Mouse (Mus musculus) bone marrow macrophage, adult 2 months (primary cell): Measurements from ENCODE around the gene Tnc. TPM values are rescaled to one million over a fixed set of nuclear protein-coding genes. Genes with fewer than 3 reads are reported as not detected.

Source experiments
- H3K27ac ChIP-seq: 2 replicates; pipeline ENCODE4 v1.5.1; 2012; ENCODE audit warnings: low read depth, low read length; ENCODE audit not compliant: insufficient read depth
- H3K4me1 ChIP-seq: 2 replicates; pipeline ENCODE4 v1.6.1; 2012; ENCODE audit warnings: low read length; ENCODE audit not compliant: control insufficient read depth, insufficient read depth
- H3K4me3 ChIP-seq: 2 replicates; pipeline ENCODE4 v1.5.1; 2012; ENCODE audit warnings: mild to moderate bottlenecking, low read length, moderate library complexity; ENCODE audit not compliant: insufficient read depth
- CTCF ChIP-seq: IDR thresholded peaks from 2 replicates; pipeline ENCODE4 v1.5.1; 2012; ENCODE audit warnings: low read depth, mild to moderate bottlenecking, low read length, moderate library complexity
- POLR2A ChIP-seq: IDR thresholded peaks from 2 replicates; pipeline ENCODE4 v1.6.1; 2012; ENCODE audit warnings: mild to moderate bottlenecking, low read depth, low read length, borderline replicate concordance
- polyA plus RNA-seq: library from polyadenylated mRNA; stranded (reverse); fragments of >200 nt; gene quantifications from 2 replicates; pipeline ENCODE4 v1.2.4, GENCODE M21; 2012; ENCODE audit not compliant: missing spikeins, insufficient read depth, insufficient read length

Tnc gene
- polyA plus RNA-seq, 1 experiment: 2.5 TPM

DNA sequence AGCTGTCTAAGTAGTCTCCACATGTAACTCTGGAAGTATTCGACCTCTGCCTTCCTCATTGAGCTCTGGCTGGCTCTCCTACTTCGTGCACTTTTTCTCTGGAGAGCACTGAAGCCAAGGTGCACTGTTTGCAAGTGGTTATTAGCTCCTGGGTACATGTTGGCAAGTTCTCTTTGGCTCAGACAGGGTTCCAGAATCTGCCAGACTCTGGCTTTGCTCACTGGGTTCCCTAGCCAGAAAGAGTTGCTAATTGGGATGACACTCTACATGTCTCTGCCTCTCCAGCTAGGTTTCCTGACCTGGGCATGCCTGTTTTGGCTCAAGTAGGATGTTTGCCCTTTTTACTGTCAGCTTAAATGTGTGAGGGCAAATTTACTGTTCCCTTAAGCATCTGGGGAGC, 13.6 kb downstream of the Tnc start:
- no peak overlapping the region for H3K27ac ChIP-seq
- no peaks in the 10 kb centered on the region for H3K4me1 ChIP-seq
- TF ChIP-seq POLR2A: no peak
- no peak for TF ChIP-seq CTCF
- no peak overlapping the region for H3K4me3 ChIP-seq

DNA sequence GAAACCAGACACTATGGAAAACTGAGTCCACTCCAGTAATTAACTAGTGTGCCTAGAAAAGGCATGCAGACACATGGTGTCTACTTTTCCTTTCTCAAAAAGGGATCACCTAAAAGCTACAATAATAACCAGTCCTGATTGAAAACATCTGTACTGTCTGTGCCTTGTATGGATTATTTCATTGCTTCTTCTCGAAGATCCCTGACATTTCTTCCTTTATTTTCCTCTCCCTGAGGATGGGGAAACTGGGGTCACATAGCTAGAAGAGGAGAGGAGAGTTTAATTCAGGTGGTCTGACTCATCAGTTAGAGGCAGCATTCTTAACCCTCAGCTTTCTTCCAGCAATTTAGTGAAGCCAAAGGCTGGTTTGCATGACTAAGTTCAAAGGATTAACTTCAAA, 17.3 kb downstream of the Tnc start:
- Histone ChIP-seq H3K4me1 (no peaks in the 10 kb centered on the region), H3K27ac (no peak overlapping the region), H3K4me3 (no peak overlapping the region)
- no peak for TF ChIP-seq CTCF
- no peak for TF ChIP-seq POLR2A

DNA sequence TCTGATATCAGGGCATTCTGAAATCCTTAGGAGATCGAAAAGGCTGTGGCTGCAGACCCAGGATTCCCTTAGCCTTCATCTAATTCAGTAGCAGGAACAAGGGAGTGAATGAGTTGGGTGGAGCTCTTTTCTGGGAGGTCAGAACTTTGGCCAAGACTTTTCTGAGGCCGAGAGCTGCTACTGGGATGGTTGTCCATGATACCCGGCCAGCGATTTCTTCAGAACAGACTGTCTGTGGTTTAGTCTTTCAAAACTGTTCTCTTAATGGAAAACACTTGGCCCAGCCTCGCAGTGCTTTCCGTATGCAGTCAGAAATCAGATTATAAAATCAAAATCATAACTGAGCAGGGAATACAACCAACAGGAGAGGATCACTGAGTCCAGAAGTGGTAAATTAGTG, 21.2 kb downstream of the Tnc start:
- TF ChIP-seq CTCF (no peak), POLR2A (no peak)
- H3K27ac ChIP-seq: no peak overlapping the region
- H3K4me3 ChIP-seq: no peak overlapping the region
- H3K4me1 ChIP-seq: no peaks in the 10 kb centered on the region

DNA sequence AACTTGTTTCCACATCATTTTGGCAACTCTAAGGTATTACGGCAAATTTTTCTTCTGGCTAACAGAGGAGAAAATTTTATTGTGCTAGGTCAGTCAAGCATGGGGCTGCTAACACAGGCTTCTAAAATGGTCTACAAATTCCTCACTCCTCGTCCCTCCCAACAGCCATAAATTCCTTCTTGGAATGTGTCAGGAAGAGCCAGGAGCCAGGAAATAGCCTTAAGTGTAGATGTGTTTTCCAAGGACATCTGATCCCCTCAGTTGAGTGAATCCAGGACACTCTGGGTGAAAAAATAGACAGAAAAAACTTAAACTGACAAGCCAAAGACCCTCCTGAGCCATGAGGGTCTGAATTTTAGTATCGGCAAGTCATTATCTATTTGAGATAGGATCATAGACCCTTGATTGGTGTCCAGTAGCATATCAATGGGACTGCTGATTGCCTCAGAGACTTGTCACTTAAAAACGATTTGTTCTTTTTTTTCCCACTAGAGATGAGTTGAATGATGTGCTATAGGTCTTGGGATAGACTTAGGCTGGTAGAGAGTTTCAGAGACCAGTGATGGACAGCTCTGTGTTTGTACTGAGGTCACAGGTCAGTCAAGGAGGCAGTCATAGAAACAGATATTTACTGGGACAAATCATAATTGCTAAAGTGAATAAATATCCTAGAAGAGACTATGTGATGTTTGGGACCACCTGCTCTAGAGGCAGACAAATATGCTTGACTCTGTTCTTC, 22.6 kb downstream of the Tnc start:
- Histone ChIP-seq H3K4me3 (no peak overlapping the region), H3K4me1 (no peaks in the 10 kb centered on the region), H3K27ac (no peak overlapping the region)
- TF ChIP-seq CTCF: no peak
- no peak for TF ChIP-seq POLR2A

DNA sequence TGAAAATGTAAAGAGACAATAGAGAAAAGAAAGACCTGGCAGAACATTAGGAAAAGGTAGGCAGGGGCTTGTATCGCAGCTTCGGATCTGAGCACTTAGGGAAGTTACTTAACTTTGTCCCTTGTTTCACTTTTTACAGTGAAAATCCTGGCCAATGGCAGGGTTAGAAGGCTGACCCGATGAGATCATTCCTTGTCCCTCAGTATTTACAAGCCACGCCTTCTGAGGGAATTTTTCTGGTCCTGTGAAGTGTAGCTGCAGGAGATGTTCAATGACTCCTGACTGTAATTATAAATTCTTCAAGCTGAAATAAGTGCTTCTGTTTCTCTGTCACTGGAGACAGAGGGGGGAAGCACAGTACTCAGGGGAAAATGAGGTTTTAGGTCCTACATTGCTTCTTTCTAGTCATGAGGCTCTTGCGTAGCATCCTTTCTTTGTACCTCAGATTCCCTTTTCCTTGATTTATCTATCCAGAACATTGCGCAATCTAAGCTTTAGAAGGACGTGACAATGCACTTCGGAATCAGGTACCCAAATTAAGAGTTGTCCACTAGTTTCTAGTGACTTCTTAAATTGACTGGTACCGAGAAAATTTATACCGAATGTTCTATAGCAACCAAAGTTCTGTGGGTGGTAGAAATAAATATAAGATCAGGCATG, 25.8 kb downstream of the Tnc start:
- Histone ChIP-seq H3K4me3 (no peak overlapping the region), H3K4me1 (no peaks in the 10 kb centered on the region), H3K27ac (no peak overlapping the region)
- TF ChIP-seq POLR2A (no peak), CTCF (no peak)

DNA sequence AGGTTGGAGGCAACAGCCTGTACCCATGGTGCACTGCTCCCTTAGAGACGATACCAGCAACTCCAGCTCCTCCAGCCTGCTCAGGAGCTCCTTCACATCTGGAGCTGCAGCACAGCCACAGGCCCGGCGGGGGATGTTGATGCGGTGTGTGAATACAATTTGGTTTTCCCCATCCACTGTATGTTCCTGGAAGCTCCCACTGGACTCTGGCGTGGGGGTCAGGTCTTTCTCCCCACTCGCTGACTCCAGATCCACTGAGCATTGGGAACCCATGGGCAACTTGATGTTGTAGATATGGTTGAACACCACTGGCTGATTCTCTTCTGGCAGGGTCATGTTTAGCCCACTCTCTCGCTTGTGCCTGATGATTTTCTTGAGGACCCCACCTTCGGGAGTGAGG, 26.7 kb downstream of the Tnc start:
- Histone ChIP-seq H3K4me1 (no peaks in the 10 kb centered on the region), H3K27ac (no peak overlapping the region), H3K4me3 (no peak overlapping the region)
- TF ChIP-seq POLR2A (no peak), CTCF (no peak)

DNA sequence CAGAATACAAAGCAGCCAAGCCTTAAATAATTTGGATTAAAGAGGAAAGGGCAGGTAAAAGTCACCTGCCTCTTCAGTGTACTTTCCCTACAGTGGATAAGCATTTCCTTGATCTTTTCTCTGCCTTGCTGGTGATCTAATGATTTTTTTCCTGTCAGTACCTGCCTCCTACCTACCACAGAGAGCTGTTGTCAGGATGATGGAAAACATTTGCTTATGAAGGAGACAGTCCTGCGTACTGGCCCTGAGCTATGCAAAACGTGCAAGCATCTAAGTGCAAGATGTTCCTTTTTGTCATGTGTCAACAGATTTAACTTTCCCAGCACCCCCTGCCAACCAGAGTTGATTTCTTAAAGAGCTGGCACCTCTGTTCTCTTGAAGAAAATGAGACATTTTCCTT, 35.5 kb downstream of the Tnc start:
- TF ChIP-seq POLR2A (no peak), CTCF (no peak)
- Histone ChIP-seq H3K4me3 (no peak overlapping the region), H3K4me1 (no peaks in the 10 kb centered on the region), H3K27ac (no peak overlapping the region)

DNA sequence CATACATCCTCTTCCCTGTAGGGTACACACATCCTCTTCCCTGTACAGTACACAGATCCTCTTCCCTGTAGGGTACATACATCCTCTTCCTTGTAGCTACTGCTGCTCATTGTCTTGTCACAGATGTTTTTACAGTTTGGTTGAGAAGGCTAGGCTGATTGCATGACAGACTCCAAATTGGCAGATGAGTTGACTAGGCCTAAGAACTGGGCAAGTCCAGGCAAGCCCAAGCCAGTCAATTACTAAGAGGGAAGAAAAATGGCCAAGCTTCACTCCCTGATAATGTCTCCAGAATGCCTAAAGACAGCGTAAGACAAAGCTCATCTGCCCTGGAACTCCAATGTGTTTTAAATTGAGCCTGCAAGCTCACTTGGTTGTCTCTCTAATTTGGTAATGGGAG, 36.9 kb downstream of the Tnc start:
- no peak overlapping the region for H3K27ac ChIP-seq
- H3K4me3 ChIP-seq: no peak overlapping the region
- no peak for TF ChIP-seq CTCF
- TF ChIP-seq POLR2A: no peak
- H3K4me1 ChIP-seq: no peaks in the 10 kb centered on the region

DNA sequence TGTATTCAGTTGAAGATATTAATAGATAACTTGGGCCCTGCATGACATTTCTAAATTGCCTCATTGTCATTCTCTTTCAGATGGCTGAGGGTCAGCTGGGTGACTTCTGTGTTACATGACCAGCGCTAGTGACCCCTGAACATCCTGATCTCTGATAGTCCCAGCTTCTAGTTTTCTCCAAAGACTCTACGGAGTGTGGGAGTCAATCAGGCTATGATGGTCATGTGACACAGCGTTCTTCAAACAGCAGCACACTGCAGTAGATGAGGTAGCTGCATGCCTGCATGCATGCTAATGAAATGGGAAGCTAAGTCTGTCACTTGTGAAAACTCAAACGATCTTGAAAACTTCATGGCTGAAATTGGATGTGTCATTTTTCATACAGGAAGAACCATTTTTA, 41.6 kb downstream of the Tnc start:
- TF ChIP-seq POLR2A (no peak), CTCF (no peak)
- no peak overlapping the region for H3K4me3 ChIP-seq
- H3K27ac ChIP-seq: no peak overlapping the region
- no peaks in the 10 kb centered on the region for H3K4me1 ChIP-seq

DNA sequence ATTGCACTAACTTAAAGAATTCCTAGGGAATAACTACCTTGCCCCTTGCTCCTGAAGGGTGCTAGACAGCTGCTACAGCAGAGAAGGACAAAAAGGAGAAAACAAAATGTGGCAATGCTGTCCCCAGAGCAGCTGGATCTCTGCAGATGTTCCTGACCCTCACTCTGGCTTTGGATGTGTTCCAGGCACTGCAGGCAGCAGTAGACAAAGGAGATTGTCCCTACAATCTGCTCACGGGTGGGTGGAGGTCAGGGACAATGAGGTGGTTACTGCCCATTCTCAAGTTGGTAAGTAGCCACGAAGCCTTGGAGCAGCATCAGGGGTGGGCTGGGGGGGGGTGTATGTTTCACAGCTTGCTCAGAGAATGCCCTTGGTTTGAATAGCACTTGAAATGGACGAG, 43.1 kb downstream of the Tnc start:
- TF ChIP-seq POLR2A (no peak), CTCF (no peak)
- Histone ChIP-seq H3K4me1 (no peaks in the 10 kb centered on the region), H3K4me3 (no peak overlapping the region), H3K27ac (no peak overlapping the region)
